ENCODE assay signal across 9 mouse cellular contexts in the genomic region with DNA sequence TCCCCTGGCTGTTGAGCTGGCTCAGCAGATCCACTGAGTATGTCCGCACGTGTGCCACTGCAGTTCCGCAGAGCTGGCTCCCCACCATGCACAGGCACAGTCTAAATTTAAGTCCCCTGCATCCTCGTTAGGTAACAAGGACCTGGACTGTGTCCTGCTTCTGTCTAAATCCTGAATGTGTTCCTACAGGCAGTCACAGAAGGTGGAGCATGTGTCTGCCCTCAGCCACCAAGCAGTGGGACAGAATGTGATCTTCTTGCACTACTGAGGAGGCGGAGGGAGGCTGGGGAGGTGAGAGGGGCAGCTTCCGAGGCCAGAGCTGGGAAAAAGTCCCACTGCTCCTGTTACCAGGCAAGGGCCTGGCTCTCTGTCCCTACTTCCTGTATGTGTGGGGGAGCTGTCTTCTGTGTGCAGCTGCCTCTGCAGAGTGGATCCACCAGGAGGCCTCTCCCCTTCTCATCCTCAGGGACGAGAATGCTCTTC. TPM values are rescaled to one million over a fixed set of nuclear protein-coding genes. Genes with fewer than 3 reads are reported as not detected.
DNase-seq lines count a peak whose midpoint lies in the region; TF ChIP-seq lines count a peak whose summit lies in the region.
"Had no signal": no experiment of that assay in that cellular context is flagged by ENCODE, and none has a peak within 500 bp of the region (broad histone marks: within the 10 kb centered on the region; RNA-seq: fewer than 3 reads in every experiment).

No protein-coding gene starts in this region.

- no peak for TF ChIP-seq POLR2A in liver, adult 2 months (IDR thresholded peaks at IDR 0.05; ENCODE audit: extremely low read depth, insufficient read depth, low read length)
- no peak for TF ChIP-seq POLR2A in cortical plate, adult 2 months (IDR thresholded peaks at IDR 0.05; ENCODE audit: extremely low read depth, insufficient read depth, low read length)

- 0 out of 2 replicates have a peak, but pooled peaks cover 3% of the 10 kb centered on the region for H3K36me3 ChIP-seq in liver, adult 2 months (ENCODE audit: control insufficient read depth, insufficient read depth, low read length)

- H3K27ac ChIP-seq in liver, adult 2 months (replicated peaks; ENCODE audit: insufficient read depth, low read depth, low read length) = peak overlapping the region; percentile 37
- H3K27ac ChIP-seq in cortical plate, adult 2 months (ENCODE audit: insufficient read depth, low read length) = peak overlapping the region; percentile 43

- intact Hi-C loops in heart, postnatal 25 days (cut with DNase I) = no loop called here

- 74% methylated on average over 7 of the region's 7 CpGs for WGBS in liver, adult 2 months

- no peak overlapping the region for H3K9ac ChIP-seq in liver, adult 2 months (ENCODE audit: low read depth, low read length)

- DNase-seq in liver, adult 2 months (ENCODE audit: extremely low read depth, low read depth, low spot score) = no peak
- DNase-seq in liver = no peak
- DNase-seq in heart, postnatal 25 days (ENCODE audit: low spot score) = peak; percentile 48
- peak; percentile 69 for DNase-seq in lung, postnatal 10 days
- DNase-seq in ovary, postnatal 14 days (ENCODE audit: low spot score) = no peak
- no peak for DNase-seq in urinary bladder, postnatal 25 days (ENCODE audit: low spot score)
- no peak for DNase-seq in layer of hippocampus, postnatal 36 days

- no peak overlapping the region for H3K4me3 ChIP-seq in liver, adult 2 months (ENCODE audit: insufficient read depth, low read depth, low read length)
- no peak overlapping the region for H3K4me3 ChIP-seq in cortical plate, adult 2 months (ENCODE audit: insufficient read depth, low read length)

- 0 out of 2 replicates have a peak, but pooled peaks have one; percentile 29 for TF ChIP-seq CTCF in liver, adult 2 months (IDR thresholded peaks at IDR 0.05; ENCODE audit: low read depth, low read length)
- TF ChIP-seq CTCF in cortical plate, adult 2 months (IDR thresholded peaks at IDR 0.05; ENCODE audit: extremely low read depth, insufficient read depth, low read length) = no peak

- no peaks in the 10 kb centered on the region for H3K27me3 ChIP-seq in liver, adult 2 months (ENCODE audit: control insufficient read depth, insufficient read depth, low read length)
- H3K27me3 ChIP-seq: Patski had no signal

- H3K4me1 ChIP-seq in liver, adult 2 months (ENCODE audit: control insufficient read depth, insufficient read depth, low read length) = peaks cover 2% of the 10 kb centered on the region; the same call in 1 of the 2 replicates
- H3K4me1 ChIP-seq in cortical plate, adult 2 months (ENCODE audit: control insufficient read depth, insufficient read depth, low read length) = peaks cover 23% of the 10 kb centered on the region

- H3K79me2 ChIP-seq in liver, adult 2 months (ENCODE audit: control insufficient read depth, insufficient read depth, low read length) = peaks cover 14% of the 10 kb centered on the region; the same call in 1 of the 2 replicates

RNA-seq across cellular contexts. Expression of gene Abtb1, which starts 57.1 kb away (rescaled TPM):
- total RNA-seq in liver, adult 2 months (2014; rRNA removed) = 28.2 and 28.3 TPM in 2 replicates
- 54.7 and 60.0 TPM in 2 replicates for polyA plus RNA-seq in liver, adult 2 months (2012; rRNA removed)
- polyA plus RNA-seq in cortical plate, adult 2 months (2012; rRNA removed) = 88.0 and 90.6 TPM in 2 replicates
- 10 to 100 TPM; 21.9 to 23.3 TPM for total RNA-seq in heart, postnatal 25 days (2021)
- total RNA-seq in layer of hippocampus, postnatal 36 days (2021) = 10 to 100 TPM; 29.7 to 30.6 TPM

Comparison
In these comparisons a context has a peak if more than half of its experiments do, and no peak if none do; other contexts are left out.
1. DNase-seq: peak in heart, postnatal 25 days (single experiment) and lung, postnatal 10 days (single experiment); none in liver, adult 2 months (single experiment), liver (single experiment), ovary, postnatal 14 days (single experiment), urinary bladder, postnatal 25 days (single experiment) and layer of hippocampus, postnatal 36 days (0 of 2).